In genomic region chr9:58115297-58115925, GRCm38 (mm10) we compare ENCODE assay signal across 15 mouse cellular contexts. TPM values are rescaled to one million over a fixed set of nuclear protein-coding genes. Genes with fewer than 3 reads are reported as not detected.
DNase-seq lines count a peak whose midpoint lies in the region; ATAC-seq and TF ChIP-seq lines count a peak whose summit lies in the region.
"Had no signal": no experiment of that assay in that cellular context is flagged by ENCODE, and none has a peak within 500 bp of the region (broad histone marks: within the 10 kb centered on the region; RNA-seq: fewer than 3 reads in every experiment).

No protein-coding gene starts in this region.

- no peak for ATAC-seq in hindbrain, embryonic 14.5 days (ENCODE audit: low FRiP score)
- ATAC-seq in midbrain, embryonic 13.5 days: no peak
- ATAC-seq: CD4-positive, CD25-positive, alpha-beta regulatory T cell, adult 4 months had no signal

- no peak overlapping the region for H3K4me3 ChIP-seq in forebrain, embryonic 10.5 days
- no peak overlapping the region for H3K4me3 ChIP-seq in hindbrain, embryonic 14.5 days (replicated peaks; ENCODE audit: low read length)
- H3K4me3 ChIP-seq in midbrain, embryonic 13.5 days (replicated peaks): no peak overlapping the region
- H3K4me3 ChIP-seq in gastrocnemius, adult 2 months: no peak overlapping the region
- H3K4me3 ChIP-seq: myocyte had no signal

- no peak for TF ChIP-seq CTCF in brain, embryonic 14.5 days (IDR thresholded peaks at IDR 0.05; ENCODE audit: borderline replicate concordance, extremely low read depth, insufficient read depth, insufficient read length)
- no peak for TF ChIP-seq CTCF in gastrocnemius, adult 2 months (IDR thresholded peaks at IDR 0.05)

- no peaks in the 10 kb centered on the region for H3K36me3 ChIP-seq in forebrain, embryonic 10.5 days (replicated peaks)
- no peaks in the 10 kb centered on the region for H3K36me3 ChIP-seq in hindbrain, embryonic 14.5 days (replicated peaks; ENCODE audit: control insufficient read depth, insufficient read depth)
- no peaks in the 10 kb centered on the region for H3K36me3 ChIP-seq in midbrain, embryonic 13.5 days

- 30% methylated on average over 7 of the region's 7 CpGs for WGBS in forebrain, embryonic 10.5 days
- WGBS in hindbrain, embryonic 14.5 days: 18% methylated on average over 7 of the region's 7 CpGs
- WGBS in midbrain, embryonic 13.5 days: 25% methylated on average over 7 of the region's 7 CpGs

- no peaks in the 10 kb centered on the region for H3K9me3 ChIP-seq in forebrain, embryonic 10.5 days
- no peaks in the 10 kb centered on the region for H3K9me3 ChIP-seq in hindbrain, embryonic 14.5 days (ENCODE audit: control insufficient read depth, low read length)
- H3K9me3 ChIP-seq in midbrain, embryonic 13.5 days: no peaks in the 10 kb centered on the region

- H3K27me3 ChIP-seq in forebrain, embryonic 10.5 days (ENCODE audit: poor library complexity, severe bottlenecking): peaks cover 74% of the 10 kb centered on the region
- H3K27me3 ChIP-seq in hindbrain, embryonic 14.5 days (ENCODE audit: control insufficient read depth, insufficient read depth, low read length): peaks cover 5% of the 10 kb centered on the region; the same call in 1 of the 2 replicates
- peaks cover 26% of the 10 kb centered on the region for H3K27me3 ChIP-seq in midbrain, embryonic 13.5 days

- no peak for TF ChIP-seq POLR2A in brain, embryonic 14.5 days (IDR thresholded peaks at IDR 0.05; ENCODE audit: borderline replicate concordance, extremely low read depth, insufficient read depth, insufficient read length, poor library complexity, severe bottlenecking)

- intact Hi-C loops in left cerebral cortex, postnatal 36 days (cut with DNase I): no loop called here
- intact Hi-C loops in gastrocnemius, adult 2 months (cut with DNase I): no loop called here

- H3K9ac ChIP-seq in hindbrain, embryonic 14.5 days: no peak overlapping the region
- peak overlapping the region; percentile 36 for H3K9ac ChIP-seq in midbrain, embryonic 13.5 days (replicated peaks)
- H3K9ac ChIP-seq: liver, embryonic 14.5 days had no signal

- peak overlapping the region; percentile 92 for H3K27ac ChIP-seq in forebrain, embryonic 10.5 days
- H3K27ac ChIP-seq in hindbrain, embryonic 14.5 days: peak overlapping the region; percentile 3; the same call in 1 of the 2 replicates
- peak overlapping the region; percentile 97 for H3K27ac ChIP-seq in midbrain, embryonic 13.5 days
- H3K27ac ChIP-seq in gastrocnemius, adult 2 months: no peak overlapping the region
- H3K27ac ChIP-seq: liver, embryonic 14.5 days had no signal

- DNase-seq in brain, embryonic 14.5 days (ENCODE audit: low read depth): peak; percentile 88
- no peak for DNase-seq in forebrain, embryonic 10.5 days (ENCODE audit: extremely low spot score, low spot score)
- DNase-seq in hindbrain, embryonic 14.5 days (ENCODE audit: low spot score): no peak
- DNase-seq in left cerebral cortex, postnatal 36 days (ENCODE audit: low spot score in 2 of 2): no peak
- DNase-seq in cerebellum, adult 9-10 months: no peak
- no peak for DNase-seq in gastrocnemius, adult 2 months
- DNase-seq: gastrocnemius, postnatal 36 days; kidney, adult 18-20 months; lung, postnatal 4 days; thymus, postnatal 36 days had no signal

- H3K4me1 ChIP-seq in forebrain, embryonic 10.5 days: peaks cover 81% of the 10 kb centered on the region
- H3K4me1 ChIP-seq in hindbrain, embryonic 14.5 days (replicated peaks; ENCODE audit: control insufficient read depth, insufficient read depth, low read length): peaks cover 57% of the 10 kb centered on the region
- peaks cover 62% of the 10 kb centered on the region for H3K4me1 ChIP-seq in midbrain, embryonic 13.5 days (replicated peaks)

- H3K4me2 ChIP-seq in hindbrain, embryonic 14.5 days (replicated peaks): no peak overlapping the region
- H3K4me2 ChIP-seq in midbrain, embryonic 13.5 days (replicated peaks): no peak overlapping the region

RNA-seq across cellular contexts. Expression of gene Ccdc33, which starts 3.2 kb away (rescaled TPM):
- polyA plus RNA-seq in brain, embryonic 14.5 days (2012; rRNA removed): 0.89 and 1.2 TPM in 2 replicates
- 0.36 and 0.90 TPM in 2 replicates for polyA plus RNA-seq in forebrain, embryonic 10.5 days (2016; fragmentation: Nextera tagmentation; extraction: Ambion mirVana)
- polyA plus RNA-seq in hindbrain, embryonic 14.5 days (2014; fragmentation: Nextera tagmentation; extraction: Ambion mirVana): 0.13 and 0.43 TPM in 2 replicates
- polyA plus RNA-seq in midbrain, embryonic 13.5 days (2015; fragmentation: Nextera tagmentation; extraction: Ambion mirVana): 0.73 and 0.80 TPM in 2 replicates
- 1 to 10 TPM in 1 of 2 experiments, under 1 TPM in 1; 0.49 to 1.1 TPM for total RNA-seq in left cerebral cortex, postnatal 36 days (2021)
- not detected for total RNA-seq in gastrocnemius, adult 2 months (2021)
- total RNA-seq: common myeloid progenitor, adult 5-6 weeks; gastrocnemius, postnatal 36 days had no signal
- polyA plus RNA-seq: CD4-positive, CD25-positive, alpha-beta regulatory T cell, adult 4 months; liver, embryonic 14.5 days; myocyte had no signal

RNA-seq across cellular contexts. Expression of gene Stra6, which starts 51.8 kb away (rescaled TPM):
- 14.2 and 18.6 TPM in 2 replicates for polyA plus RNA-seq in brain, embryonic 14.5 days (2012; rRNA removed)
- 33.0 and 37.1 TPM in 2 replicates for polyA plus RNA-seq in forebrain, embryonic 10.5 days (2016; fragmentation: Nextera tagmentation; extraction: Ambion mirVana)
- polyA plus RNA-seq in hindbrain, embryonic 14.5 days (2014; fragmentation: Nextera tagmentation; extraction: Ambion mirVana): 18.1 and 22.1 TPM in 2 replicates
- polyA plus RNA-seq in midbrain, embryonic 13.5 days (2015; fragmentation: Nextera tagmentation; extraction: Ambion mirVana): 8.1 and 9.9 TPM in 2 replicates
- 1 to 10 TPM; 5.6 to 7.3 TPM for total RNA-seq in left cerebral cortex, postnatal 36 days (2021)
- under 1 TPM; 0.13 to 0.31 TPM for total RNA-seq in gastrocnemius, adult 2 months (2021)
- total RNA-seq: common myeloid progenitor, adult 5-6 weeks had no signal
